Mouse (Mus musculus): ENCODE data around the gene Rmi1. TPM values are rescaled to one million over a fixed set of nuclear protein-coding genes. Genes with fewer than 3 reads are reported as not detected.
A peak's percentile ranks its signal among the peaks of the same experiment; 100 is the strongest.
"Not testable (repeated sequence)": the region's sequence is repeated elsewhere in the genome, so short reads cannot be mapped to it uniquely, and the experiment has no call there.

Gene Rmi1
- polyA plus RNA-seq, 1 experiment from 2014 or later = 29.7 TPM

GRCm38 (mm10) chr13:58450459-58451182 is 48.6 kb downstream of the Rmi1 start:
- Histone ChIP-seq H3K9me3 (no peaks in the 10 kb centered on the region), H3K27me3 (peaks cover 10% of the 10 kb centered on the region; the same call in 1 of the 2 replicates), H3K4me3 (no peak overlapping the region), H3K4me1 (0 out of 2 replicates have a peak, but pooled peaks cover 5% of the 10 kb centered on the region), H3K9ac (no peak overlapping the region), H3K27ac (no peak overlapping the region), H3K36me3 (no peaks in the 10 kb centered on the region), H3K4me2 (no peak overlapping the region)
- WGBS = 74% methylated on average over 22 of the region's 22 CpGs
- ATAC-seq (ENCODE audit: borderline replicate concordance, extremely low read depth, low FRiP score, low TSS enrichment) = no peak

GRCm38 (mm10) chr13:58452246-58452645 is 50.2 kb downstream of the Rmi1 start:
- Histone ChIP-seq H3K27me3 (peaks cover 10% of the 10 kb centered on the region; the same call in 1 of the 2 replicates), H3K36me3 (no peaks in the 10 kb centered on the region), H3K4me1 (0 out of 2 replicates have a peak, but pooled peaks cover 5% of the 10 kb centered on the region), H3K4me3 (no peak overlapping the region), H3K9me3 (no peaks in the 10 kb centered on the region), H3K27ac (no peak overlapping the region), H3K4me2 (peak overlapping the region; percentile 65; the same call in 1 of the 2 replicates), H3K9ac (no peak overlapping the region)
- no peak for ATAC-seq (ENCODE audit: borderline replicate concordance, extremely low read depth, low FRiP score, low TSS enrichment)
- WGBS = 59% methylated on average over 4 of the region's 4 CpGs

- Histone ChIP-seq H3K36me3 (no peaks in the 10 kb centered on the region), H3K27ac (no peak overlapping the region), H3K4me3 (peak overlapping the region; percentile 34), H3K4me2 (peak overlapping the region; percentile 65), H3K9me3 (no peaks in the 10 kb centered on the region), H3K27me3 (peaks cover 10% of the 10 kb centered on the region; the same call in 1 of the 2 replicates), H3K9ac (0 out of 2 replicates have a peak overlapping the region, but pooled peaks have one; percentile 1), H3K4me1 (0 out of 2 replicates have a peak, but pooled peaks cover 5% of the 10 kb centered on the region)
- no peak for ATAC-seq (ENCODE audit: borderline replicate concordance, extremely low read depth, low FRiP score, low TSS enrichment)
- WGBS = 14% methylated on average over 32 of the region's 32 CpGs
Observed at GRCm38 (mm10) chr13:58452651-58453413, 50.8 kb downstream of the Rmi1 start.

- no peaks in the 10 kb centered on the region for H3K36me3 ChIP-seq
- H3K4me2 ChIP-seq = peak overlapping the region; percentile 65
- H3K4me3 ChIP-seq = 0 out of 2 replicates have a peak overlapping the region, but pooled peaks have one; percentile 34
- no peak for ATAC-seq (ENCODE audit: borderline replicate concordance, extremely low read depth, low FRiP score, low TSS enrichment)
- WGBS = 29% methylated on average over 10 of the region's 10 CpGs
- H3K9ac ChIP-seq = no peak overlapping the region
- H3K27me3 ChIP-seq = peaks cover 10% of the 10 kb centered on the region; the same call in 1 of the 2 replicates
- H3K27ac ChIP-seq = no peak overlapping the region
- H3K9me3 ChIP-seq = no peaks in the 10 kb centered on the region
- 0 out of 2 replicates have a peak, but pooled peaks cover 5% of the 10 kb centered on the region for H3K4me1 ChIP-seq
Observed at GRCm38 (mm10) chr13:58453541-58453940, 51.5 kb downstream of the Rmi1 start.

DNA sequence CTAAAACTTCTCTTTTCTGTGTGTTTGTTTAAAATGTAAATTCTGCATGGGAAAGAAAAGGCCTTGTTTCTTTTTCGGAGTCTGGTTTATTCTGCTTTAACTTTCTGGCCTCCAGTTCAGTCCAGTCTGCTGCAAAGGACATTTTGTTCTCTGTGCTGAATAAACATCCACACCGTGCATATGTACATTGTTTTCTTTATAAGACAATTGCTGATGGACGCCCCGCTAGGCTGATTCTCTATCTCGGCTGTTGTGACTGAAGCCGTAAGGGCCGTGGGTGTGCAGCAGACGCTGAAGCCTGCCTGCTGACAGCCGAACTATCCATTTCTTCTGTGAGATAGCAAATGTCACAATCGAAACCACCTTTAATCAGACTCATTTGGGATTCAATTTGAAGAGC is 54.5 kb downstream of the Rmi1 start:
- Histone ChIP-seq H3K4me3 (no peak overlapping the region), H3K27ac (no peak overlapping the region), H3K4me2 (no peak overlapping the region), H3K9me3 (no peaks in the 10 kb centered on the region), H3K36me3 (no peaks in the 10 kb centered on the region), H3K4me1 (0 out of 2 replicates have a peak, but pooled peaks cover 5% of the 10 kb centered on the region), H3K27me3 (peaks cover 10% of the 10 kb centered on the region; the same call in 1 of the 2 replicates), H3K9ac (no peak overlapping the region)
- WGBS = 42% methylated on average over 10 of the region's 10 CpGs
- no peak for ATAC-seq (ENCODE audit: borderline replicate concordance, extremely low read depth, low FRiP score, low TSS enrichment)

- not testable (repeated sequence) for H3K4me2 ChIP-seq; H3K27me3 ChIP-seq; H3K27ac ChIP-seq; H3K4me3 ChIP-seq; ATAC-seq (ENCODE audit: borderline replicate concordance, extremely low read depth, low FRiP score, low TSS enrichment); H3K36me3 ChIP-seq; H3K9me3 ChIP-seq; H3K9ac ChIP-seq; H3K4me1 ChIP-seq
- WGBS = 90% methylated on average over 6 of the region's 6 CpGs
Observed at GRCm38 (mm10) chr13:58458811-58459210, 56.8 kb downstream of the Rmi1 start.

MicroRNA genes within 50 kb of the gene (microRNA counts, 519-probe panel; counts per million panel counts)
- microRNA mmu-miR-7a = 2,779 counts per million, percentile 73 among the panel's probes with 10 or more counts

Small RNA genes lying within 50 kb of the gene (microRNA-seq; reads per million reads assigned to microRNA genes)
- 95.8 reads per million, percentile 53 among the genes with 10 or more reads in this experiment for gene Mir7-1

Other genes with a start within 250 kb of the Rmi1 start
- gene Idnk, start 244.6 kb upstream of the Rmi1 start, polyA plus RNA-seq (2015; fragmentation: Nextera tagmentation; extraction: Ambion mirVana) = 34.9 and 36.2 TPM in 2 replicates
- 99.4 and 101 TPM in 2 replicates for gene Ubqln1, start 186.6 kb upstream of the Rmi1 start, polyA plus RNA-seq (2015; fragmentation: Nextera tagmentation; extraction: Ambion mirVana)
- gene Gkap1, start 126.5 kb upstream of the Rmi1 start, polyA plus RNA-seq (2015; fragmentation: Nextera tagmentation; extraction: Ambion mirVana) = 22.7 and 23.6 TPM in 2 replicates
- 0.75 and 0.91 TPM in 2 replicates for gene Kif27, start 43.1 kb upstream of the Rmi1 start, polyA plus RNA-seq (2015; fragmentation: Nextera tagmentation; extraction: Ambion mirVana)
- gene 2210016F16Rik, start 17.0 kb upstream of the Rmi1 start, polyA plus RNA-seq (2015; fragmentation: Nextera tagmentation; extraction: Ambion mirVana) = 33.2 and 35.7 TPM in 2 replicates
- 1,649 and 1,683 TPM in 2 replicates for gene Hnrnpk, start 1.1 kb downstream of the Rmi1 start, polyA plus RNA-seq (2015; fragmentation: Nextera tagmentation; extraction: Ambion mirVana)
- not detected in 2 replicates for gene Slc28a3, start 208.6 kb downstream of the Rmi1 start, polyA plus RNA-seq (2015; fragmentation: Nextera tagmentation; extraction: Ambion mirVana)